Mouse (Mus musculus) olfactory bulb, adult 2 months (tissue): ENCODE results near the gene Fbln2. TPM values are rescaled to one million over a fixed set of nuclear protein-coding genes. Genes with fewer than 3 reads are reported as not detected.

Source experiments
- H3K27ac ChIP-seq: fragments of 200-500 bp; 2 replicates; pipeline ENCODE4 v1.5.1; 2012; ENCODE audit warnings: low read depth, low read length; ENCODE audit not compliant: insufficient read depth
- H3K4me1 ChIP-seq: fragments of 200-500 bp; 2 replicates; pipeline ENCODE4 v1.6.1; 2012; ENCODE audit warnings: low read length; ENCODE audit not compliant: control insufficient read depth, insufficient read depth
- H3K4me3 ChIP-seq: fragments of 200-500 bp; 2 replicates; pipeline ENCODE4 v1.5.1; 2012; ENCODE audit warnings: mild to moderate bottlenecking, low read depth, low read length, moderate library complexity; ENCODE audit not compliant: insufficient read depth
- CTCF ChIP-seq: fragments of 200-500 bp; IDR thresholded peaks from 2 replicates; pipeline ENCODE4 v1.5.1; 2012; ENCODE audit warnings: low read depth, mild to moderate bottlenecking, low read length, moderate library complexity; ENCODE audit not compliant: insufficient read depth
- POLR2A ChIP-seq: fragments of 200-500 bp; IDR thresholded peaks from 2 replicates; pipeline ENCODE4 v1.6.1; 2012; ENCODE audit warnings: mild to moderate bottlenecking, low read depth, low read length, moderate library complexity; ENCODE audit not compliant: insufficient read depth
- WGBS: fragments of 180-500 bp; shearing (Covaris S2); methylation state at CpG from one replicate; pipeline ENCODE4 v1.1.7; 2018; 5-methylcytosine and 5-hydroxymethylcytosine counted together
- polyA plus RNA-seq: library from polyadenylated mRNA; stranded (reverse); fragments of >200 nt; gene quantifications from 2 replicates; pipeline ENCODE4 v1.2.4, GENCODE M21; 2012; ENCODE audit warnings: low replicate concordance; ENCODE audit not compliant: missing spikeins, insufficient read depth, insufficient read length

The Fbln2 gene
- polyA plus RNA-seq, 1 experiment, result not detected

DNA sequence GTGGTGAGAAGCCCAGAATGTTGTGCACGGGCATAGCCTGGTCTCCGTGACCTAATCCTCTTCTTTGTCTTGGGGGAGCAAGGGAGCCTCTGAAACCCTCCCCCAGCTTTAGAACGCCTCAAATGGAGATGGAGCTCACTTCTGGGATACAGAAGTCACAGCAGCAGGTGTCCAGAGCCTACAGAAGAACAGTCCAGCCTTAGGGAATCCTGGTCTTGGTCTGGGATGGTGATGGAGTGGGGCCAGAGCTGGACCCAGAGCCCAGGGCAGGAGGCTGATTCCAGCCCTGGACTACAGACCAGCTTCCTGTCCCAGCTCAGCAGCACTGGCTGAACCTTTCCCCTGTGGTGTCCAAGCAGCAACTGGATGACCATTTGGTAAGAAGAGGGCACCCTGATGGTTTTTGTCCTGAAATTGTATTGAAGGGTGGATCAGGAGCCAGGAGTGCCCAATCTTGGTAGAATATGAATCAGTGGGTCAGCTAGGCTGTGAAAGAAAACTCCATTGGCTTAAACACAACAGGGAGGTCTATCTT is 76.1 kb downstream of the Fbln2 start:
- Histone ChIP-seq H3K4me3 (no peak overlapping the region), H3K27ac (no peak overlapping the region), H3K4me1 (peaks cover 30% of the 10 kb centered on the region)
- TF ChIP-seq CTCF, result no peak
- no peak for TF ChIP-seq POLR2A
- 84% methylated on average over 3 of the region's 3 CpGs for WGBS

DNA sequence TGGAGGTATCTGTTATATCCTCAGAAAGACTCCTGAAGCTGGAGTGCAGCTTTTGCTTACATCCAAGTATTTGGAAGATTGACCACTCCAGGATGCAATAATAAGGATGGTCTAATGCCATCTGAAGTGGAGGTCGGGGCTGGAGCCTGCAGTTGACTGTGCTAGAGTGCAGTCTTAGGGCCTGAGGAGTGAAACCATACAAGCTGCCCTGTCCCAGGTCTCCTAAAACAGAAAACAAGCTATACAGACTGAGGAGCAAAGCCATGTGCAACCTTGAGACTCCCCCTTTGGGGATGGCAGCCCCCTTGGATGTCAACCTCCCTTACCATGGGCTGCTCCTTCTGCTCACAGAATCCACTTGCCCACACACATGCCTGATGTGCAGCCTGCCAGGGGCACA is 76.7 kb downstream of the Fbln2 start:
- peaks cover 29% of the 10 kb centered on the region for H3K4me1 ChIP-seq
- TF ChIP-seq CTCF, result no peak
- no peak for TF ChIP-seq POLR2A
- no peak overlapping the region for H3K27ac ChIP-seq
- WGBS, result 83% methylated on average over 1 of the region's 1 CpGs
- no peak overlapping the region for H3K4me3 ChIP-seq

- peaks cover 13% of the 10 kb centered on the region for H3K4me1 ChIP-seq
- TF ChIP-seq POLR2A, result no peak
- no peak for TF ChIP-seq CTCF
- WGBS, result 65% methylated on average over 10 of the region's 10 CpGs
These were observed 78.7 kb downstream of the Fbln2 start for GRCm38 (mm10) chr6:91290937-91291336.

DNA sequence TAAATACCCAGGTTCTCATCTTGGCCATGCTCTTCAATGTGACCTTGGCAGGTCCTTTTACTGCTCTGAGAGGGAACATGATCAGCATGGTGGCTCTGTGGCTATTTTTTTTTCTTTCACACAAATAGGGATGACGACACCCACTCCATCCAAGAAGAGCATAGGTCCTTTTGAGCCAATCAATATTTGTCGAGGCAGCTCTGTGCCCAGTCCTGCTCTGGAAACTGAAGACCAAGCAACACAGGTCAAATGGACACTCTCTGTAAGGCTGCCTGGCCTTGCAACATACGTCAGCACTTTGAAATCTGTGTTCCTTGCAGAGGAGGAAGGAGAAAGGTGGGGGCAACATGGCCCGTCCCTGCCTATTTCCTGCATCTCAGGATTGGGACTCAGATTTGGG is 83.2 kb downstream of the Fbln2 start:
- Histone ChIP-seq H3K27ac (no peak overlapping the region), H3K4me1 (peaks cover 8% of the 10 kb centered on the region; the same call in 1 of the 2 replicates), H3K4me3 (no peak overlapping the region)
- WGBS, result 85% methylated on average over 4 of the region's 4 CpGs
- TF ChIP-seq POLR2A, result no peak
- TF ChIP-seq CTCF, result no peak

More at GRCm38 (mm10) chr6:91290937-91291336, 78.7 kb downstream of the Fbln2 start:
- no peak overlapping the region for H3K27ac ChIP-seq
- no peak overlapping the region for H3K4me3 ChIP-seq

DNA sequence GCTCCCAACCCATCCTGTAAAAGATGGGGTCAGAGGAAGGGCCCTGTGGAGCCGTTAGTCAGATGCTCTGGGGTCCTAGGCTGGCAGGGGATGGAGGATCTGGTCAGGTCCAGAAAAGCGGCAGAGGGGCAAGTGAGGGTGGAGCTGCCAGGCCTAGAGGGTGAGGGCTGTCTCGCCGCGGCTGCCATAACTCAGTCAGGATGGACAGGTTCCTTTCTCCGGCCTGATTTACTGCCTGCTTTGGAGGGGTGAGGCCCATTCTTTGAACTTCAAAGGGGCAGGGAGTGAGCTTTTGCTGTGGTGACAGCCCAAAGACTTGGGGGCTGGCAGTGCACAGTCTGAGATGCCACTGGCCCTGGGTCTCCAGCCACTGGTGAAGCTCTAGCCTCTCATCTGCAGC is 86.6 kb downstream of the Fbln2 start:
- Histone ChIP-seq H3K27ac (no peak overlapping the region), H3K4me3 (no peak overlapping the region), H3K4me1 (peaks cover 17% of the 10 kb centered on the region)
- WGBS, result 82% methylated on average over 6 of the region's 6 CpGs
- no peak for TF ChIP-seq POLR2A
- TF ChIP-seq CTCF, result no peak

- TF ChIP-seq CTCF, result no peak
- TF ChIP-seq POLR2A, result no peak
- Histone ChIP-seq H3K27ac (no peak overlapping the region), H3K4me3 (no peak overlapping the region), H3K4me1 (peaks cover 16% of the 10 kb centered on the region)
- 82% methylated on average over 3 of the region's 3 CpGs for WGBS
These were observed 87.8 kb downstream of the Fbln2 start for GRCm38 (mm10) chr6:91300079-91300478.

GRCm38 (mm10) chr6:91301839-91302238 is 89.6 kb downstream of the Fbln2 start:
- H3K27ac ChIP-seq, result peak overlapping the region; percentile 55
- WGBS, result 17% methylated on average over 1 of the region's 1 CpGs
- no peak for TF ChIP-seq CTCF
- no peak for TF ChIP-seq POLR2A
- H3K4me3 ChIP-seq, result no peak overlapping the region
- peaks cover 16% of the 10 kb centered on the region for H3K4me1 ChIP-seq

DNA sequence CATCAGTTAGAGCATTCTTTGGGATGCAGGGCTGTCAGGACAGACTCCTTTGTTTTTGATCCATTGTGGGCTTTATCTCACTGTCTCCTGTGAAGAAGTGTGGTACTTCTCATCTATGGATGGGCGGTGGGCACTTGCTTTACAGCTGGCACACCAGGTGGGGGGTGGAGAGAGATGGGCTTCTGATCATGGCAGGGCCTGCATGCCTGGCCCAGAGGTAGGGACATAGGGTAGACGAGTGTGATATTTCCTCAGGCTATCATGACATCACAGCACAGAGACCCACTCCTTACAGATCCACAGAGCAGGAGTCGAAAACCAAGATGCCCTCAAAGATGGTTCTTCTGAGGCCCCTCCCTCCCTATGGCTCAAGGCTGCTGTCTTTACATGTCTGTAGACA is 90.1 kb downstream of the Fbln2 start:
- WGBS, result 65% methylated on average over 3 of the region's 3 CpGs
- no peak for TF ChIP-seq POLR2A
- TF ChIP-seq CTCF, result no peak
- peak overlapping the region; percentile 55 for H3K27ac ChIP-seq
- H3K4me1 ChIP-seq, result peaks cover 16% of the 10 kb centered on the region
- H3K4me3 ChIP-seq, result no peak overlapping the region

GRCm38 (mm10) chr6:91304172-91304571 is 91.9 kb downstream of the Fbln2 start:
- 89% methylated on average over 4 of the region's 4 CpGs for WGBS
- TF ChIP-seq POLR2A (no peak), CTCF (no peak)
- Histone ChIP-seq H3K27ac (no peak overlapping the region), H3K4me3 (no peak overlapping the region), H3K4me1 (peaks cover 16% of the 10 kb centered on the region)

DNA sequence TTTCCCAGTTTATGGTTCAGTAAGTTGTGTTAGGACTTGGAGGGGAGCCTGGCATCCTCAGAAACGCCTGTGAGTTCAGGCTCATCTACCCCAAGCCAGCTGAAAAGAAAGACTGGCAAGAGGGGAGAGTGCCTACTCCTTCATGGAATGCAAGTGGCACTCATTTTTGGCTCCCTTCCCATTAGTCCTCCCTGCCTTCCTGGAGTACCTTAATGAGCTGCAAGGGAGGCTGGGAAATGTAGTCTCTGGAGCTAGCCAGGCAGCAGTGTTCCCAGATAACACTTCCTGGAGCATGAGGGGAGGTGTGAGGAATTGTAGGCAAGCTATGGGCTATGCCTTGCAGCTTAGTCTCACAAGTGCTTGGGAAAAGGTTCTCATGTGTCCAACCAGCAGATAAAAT is 95.7 kb downstream of the Fbln2 start:
- Histone ChIP-seq H3K27ac (no peak overlapping the region), H3K4me3 (no peak overlapping the region), H3K4me1 (0 out of 2 replicates have a peak, but pooled peaks cover 2% of the 10 kb centered on the region)
- WGBS, result 42% methylated on average over 1 of the region's 1 CpGs
- TF ChIP-seq CTCF, result no peak
- TF ChIP-seq POLR2A, result no peak
